Mouse (Mus musculus): ENCODE measurements around the gene Homer1.

DNA sequence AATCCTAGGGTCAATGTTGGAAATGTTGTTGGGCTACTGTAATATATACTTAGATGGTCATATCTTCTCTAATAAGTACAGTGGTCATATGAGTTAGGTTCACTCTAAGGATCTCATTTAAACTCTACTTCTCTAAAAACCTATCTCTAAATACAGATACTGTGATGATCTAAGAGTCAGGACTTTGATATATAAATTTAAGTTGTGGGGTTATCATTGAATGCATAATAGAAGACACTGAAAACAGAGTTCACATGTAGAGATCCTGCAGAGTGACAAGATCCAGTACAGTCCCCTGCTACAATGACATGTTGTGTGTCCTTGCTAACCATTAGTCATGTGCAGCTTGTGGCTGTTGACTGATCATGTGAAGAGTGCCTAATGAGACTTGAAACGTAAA is 85.7 kb downstream of the Homer1 start:
- no peak for TF ChIP-seq CTCF (IDR thresholded peaks at IDR 0.05; ENCODE audit: control insufficient read depth, insufficient read depth, insufficient read length)
- no peak for TF ChIP-seq MYOG (IDR thresholded peaks at IDR 0.05; ENCODE audit: control insufficient read depth, extremely low read depth, insufficient read length)
- no peak for TF ChIP-seq FOSL1 (IDR thresholded peaks at IDR 0.05; ENCODE audit: insufficient read depth, low read length, poor library complexity, severe bottlenecking)
- TF ChIP-seq USF1 (IDR thresholded peaks at IDR 0.05; ENCODE audit: low read depth): no peak
- TF ChIP-seq CEBPB (IDR thresholded peaks at IDR 0.05; ENCODE audit: low read depth): no peak
- no peak for TF ChIP-seq MAX (IDR thresholded peaks at IDR 0.05)
- no peak for TF ChIP-seq MYOD1 (IDR thresholded peaks at IDR 0.05; ENCODE audit: control insufficient read depth, insufficient read length, low read depth)
